Mouse (Mus musculus) heart, adult 2 months (tissue): ENCODE measurements around the gene Ccdc110.

Source experiments
- CTCF ChIP-seq: fragments of 200-600 bp; IDR thresholded peaks from 2 replicates; pipeline ENCODE4 v1.8.1; 2022; ENCODE audit warnings: antibody characterized with exemption, mild to moderate bottlenecking, moderate library complexity
- POLR2A ChIP-seq: fragments of 200-500 bp; IDR thresholded peaks from 2 replicates; pipeline ENCODE4 v1.6.1; 2011; ENCODE audit warnings: mild to moderate bottlenecking, low read depth, low read length, control low read depth; ENCODE audit not compliant: insufficient read depth

GRCm38 (mm10) chr8:45946283-45946682 lies 11.9 kb downstream of the Ccdc110 start:
- TF ChIP-seq CTCF (no peak), POLR2A (no peak)
